In genomic region chr5:17680862-17681261, GRCm38 (mm10) we compare ENCODE assay signal across 22 mouse cellular contexts.
A peak's percentile ranks its signal among the peaks of the same experiment; 100 is the strongest.
DNase-seq lines count a peak whose midpoint lies in the region; ATAC-seq and TF ChIP-seq lines count a peak whose summit lies in the region.
"Had no signal": no experiment of that assay in that cellular context is flagged by ENCODE, and none has a peak within 500 bp of the region (broad histone marks: within the 10 kb centered on the region; RNA-seq: fewer than 3 reads in every experiment).

No protein-coding gene starts in this region.

- peak; percentile 1 for DNase-seq in liver, embryonic 13.5 days
- no peak for DNase-seq in liver, embryonic 11.5 days (ENCODE audit: low spot score)
- peak in 2 of 3 experiments; percentile 3 to 5 for DNase-seq in liver, embryonic 14.5 days (ENCODE audit: low read depth in 3 of 3, low spot score in 3 of 3)
- DNase-seq in CH12.LX (ENCODE audit: extremely low read depth) (peak; percentile 3), G1E (ENCODE audit: low spot score) (no peak)
- DNase-seq in kidney, postnatal 4 days = no peak
- no peak for DNase-seq in cerebellum, postnatal 36 days
- DNase-seq: adrenal gland, adult 2 months; adrenal gland, adult 8-10 months; adrenal gland, postnatal 10 days; adrenal gland, postnatal 14 days; adrenal gland, postnatal 25 days; adrenal gland, postnatal 36 days; B cell, adult 2 months; cerebellum, adult 11 months; cerebellum, adult 11-12 months; cerebellum, adult 18-20 months; cerebellum, adult 2 months had no signal

- H3K4me2 ChIP-seq in liver, embryonic 13.5 days = no peak overlapping the region
- no peak overlapping the region for H3K4me2 ChIP-seq in liver, embryonic 11.5 days
- H3K4me2 ChIP-seq in liver, embryonic 14.5 days (ENCODE audit: low read depth) = no peak overlapping the region
- H3K4me2 ChIP-seq in liver, embryonic 12.5 days = no peak overlapping the region
- no peak overlapping the region for H3K4me2 ChIP-seq in CH12.LX (ENCODE audit: insufficient read depth, low read depth, poor library complexity, severe bottlenecking)

- dilution Hi-C loops in CH12.LX (cut with MboI; ENCODE audit: extremely low pct_ligation_motif_present, extremely low pct_unique_long_range_greater_than_20kb, low sequenced_read_pairs) = no loop called here

- no peak for TF ChIP-seq CTCF in liver, embryonic 14.5 days (IDR thresholded peaks at IDR 0.05; ENCODE audit: low read depth)
- no peak for TF ChIP-seq CTCF in CH12.LX (conservative IDR thresholded peaks at IDR 0.05 in 1 of 2, IDR thresholded peaks at IDR 0.05 in 1 of 2; ENCODE audit: low read depth in 2 of 2, low read length in 2 of 2)
- no peak for TF ChIP-seq CTCF in G1E (IDR thresholded peaks at IDR 0.05; ENCODE audit: low read depth, low read length)

- H3K27ac ChIP-seq in liver, embryonic 13.5 days = no peak overlapping the region
- no peak overlapping the region for H3K27ac ChIP-seq in liver, embryonic 11.5 days (ENCODE audit: low read depth, low read length)
- H3K27ac ChIP-seq in liver, embryonic 14.5 days = no peak overlapping the region
- H3K27ac ChIP-seq in liver, embryonic 12.5 days = no peak overlapping the region
- H3K27ac ChIP-seq in CH12.LX (ENCODE audit: insufficient read depth, low read depth) = no peak overlapping the region

- no peaks in the 10 kb centered on the region for H3K79me2 ChIP-seq in CH12.LX (replicated peaks; ENCODE audit: control insufficient read depth, extremely low read depth, insufficient read depth, poor library complexity, severe bottlenecking)

- H3K4me3 ChIP-seq in liver, embryonic 13.5 days (replicated peaks) = no peak overlapping the region
- no peak overlapping the region for H3K4me3 ChIP-seq in liver, embryonic 11.5 days (ENCODE audit: low read depth, low read length)
- no peak overlapping the region for H3K4me3 ChIP-seq in liver, embryonic 14.5 days (ENCODE audit: insufficient read depth in 1 of 2, low read depth in 2 of 2, low read length in 2 of 2)
- no peak overlapping the region for H3K4me3 ChIP-seq in liver, embryonic 12.5 days
- no peak overlapping the region for H3K4me3 ChIP-seq in CH12.LX (replicated peaks in 1 of 3; ENCODE audit: low read depth in 2 of 3, low read length in 2 of 3, poor library complexity in 1 of 3)
- H3K4me3 ChIP-seq in G1E (ENCODE audit: low read depth, low read length) = no peak overlapping the region

- no peaks in the 10 kb centered on the region for H3K36me3 ChIP-seq in liver, embryonic 13.5 days
- H3K36me3 ChIP-seq in liver, embryonic 11.5 days (ENCODE audit: control insufficient read depth, insufficient read depth, low read length) = no peaks in the 10 kb centered on the region
- H3K36me3 ChIP-seq in liver, embryonic 14.5 days (replicated peaks; ENCODE audit: control insufficient read depth, insufficient read depth, low read depth) = no peaks in the 10 kb centered on the region
- H3K36me3 ChIP-seq in liver, embryonic 12.5 days = no peaks in the 10 kb centered on the region
- H3K36me3 ChIP-seq in CH12.LX (replicated peaks in 1 of 2; ENCODE audit: control insufficient read depth in 1 of 2, insufficient read depth in 1 of 2, low read length in 1 of 2) (no peaks in the 10 kb centered on the region), G1E (replicated peaks) (no peaks in the 10 kb centered on the region)

- no peaks in the 10 kb centered on the region for H3K9me3 ChIP-seq in liver, embryonic 13.5 days (replicated peaks)
- H3K9me3 ChIP-seq in liver, embryonic 11.5 days (ENCODE audit: control insufficient read depth, low read length) = no peaks in the 10 kb centered on the region
- no peaks in the 10 kb centered on the region for H3K9me3 ChIP-seq in liver, embryonic 14.5 days (ENCODE audit: control insufficient read depth, low read length)
- H3K9me3 ChIP-seq in liver, embryonic 12.5 days (replicated peaks) = no peaks in the 10 kb centered on the region
- no peaks in the 10 kb centered on the region for H3K9me3 ChIP-seq in CH12.LX (replicated peaks; ENCODE audit: low read length)
- no peaks in the 10 kb centered on the region for H3K9me3 ChIP-seq in G1E (replicated peaks)

- TF ChIP-seq RAD21 in CH12.LX (IDR thresholded peaks at IDR 0.05; ENCODE audit: low read depth, low read length) = no peak

- in situ Hi-C loops in CH12.LX (cut with MboI; ENCODE audit: low pct_ligation_motif_present, low pct_unique_long_range_greater_than_20kb, low sequenced_read_pairs) = no loop called here

- ATAC-seq in liver, embryonic 13.5 days (ENCODE audit: low read depth) = no peak
- ATAC-seq in liver, embryonic 11.5 days (replicated peaks; ENCODE audit: low FRiP score) = no peak
- ATAC-seq in liver, embryonic 14.5 days (ENCODE audit: insufficient read depth) = no peak
- ATAC-seq in liver, embryonic 12.5 days = no peak
- peak; percentile 8; the same call in 1 of the 2 replicates for ATAC-seq in G1E (ENCODE audit: extremely low read depth, insufficient number of reproducible peaks, low FRiP score, poor library complexity, severe bottlenecking)
- ATAC-seq: activated CD4-positive, CD25-positive, alpha-beta regulatory T cell, adult 4 months; CD4-positive, CD25-positive, alpha-beta regulatory T cell, adult 4 months; Patski had no signal

- H3K27me3 ChIP-seq in liver, embryonic 13.5 days = no peaks in the 10 kb centered on the region
- no peaks in the 10 kb centered on the region for H3K27me3 ChIP-seq in liver, embryonic 11.5 days (replicated peaks; ENCODE audit: control insufficient read depth, insufficient read depth, low read length)
- H3K27me3 ChIP-seq in liver, embryonic 14.5 days (ENCODE audit: control insufficient read depth, insufficient read depth, low read length) = no peaks in the 10 kb centered on the region
- H3K27me3 ChIP-seq in liver, embryonic 12.5 days (replicated peaks) = no peaks in the 10 kb centered on the region
- no peaks in the 10 kb centered on the region for H3K27me3 ChIP-seq in CH12.LX (replicated peaks)
- H3K27me3 ChIP-seq in G1E (ENCODE audit: insufficient read depth, low read length) = no peaks in the 10 kb centered on the region
- H3K27me3 ChIP-seq: Patski had no signal

- TF ChIP-seq EP300 in liver, embryonic 14.5 days (IDR thresholded peaks at IDR 0.05; ENCODE audit: low read depth) = no peak
- TF ChIP-seq EP300 in CH12.LX (IDR thresholded peaks at IDR 0.05; ENCODE audit: low read length) = no peak

- H3K4me1 ChIP-seq in liver, embryonic 13.5 days (replicated peaks) = no peaks in the 10 kb centered on the region
- H3K4me1 ChIP-seq in liver, embryonic 11.5 days (replicated peaks; ENCODE audit: control insufficient read depth, insufficient read depth, low read length) = no peaks in the 10 kb centered on the region
- no peaks in the 10 kb centered on the region for H3K4me1 ChIP-seq in liver, embryonic 14.5 days (replicated peaks; ENCODE audit: control insufficient read depth in 2 of 2, insufficient read depth in 2 of 2, low read length in 1 of 2)
- H3K4me1 ChIP-seq in liver, embryonic 12.5 days = no peaks in the 10 kb centered on the region
- H3K4me1 ChIP-seq in CH12.LX (ENCODE audit: control insufficient read depth in 1 of 2, insufficient read depth in 2 of 2) (peaks cover 0 to 5% of the 10 kb centered on the region in 2 experiments; a peak in 1 of 4 replicates), G1E (ENCODE audit: insufficient read depth, low read depth, low read length) (no peaks in the 10 kb centered on the region)

- no peak for TF ChIP-seq POLR2A in CH12.LX (IDR thresholded peaks at IDR 0.05; ENCODE audit: low read depth, low read length)

- H3K9ac ChIP-seq in liver, embryonic 13.5 days = no peak overlapping the region
- no peak overlapping the region for H3K9ac ChIP-seq in liver, embryonic 11.5 days (ENCODE audit: low read depth, low read length)
- H3K9ac ChIP-seq in liver, embryonic 14.5 days (replicated peaks) = no peak overlapping the region
- H3K9ac ChIP-seq in liver, embryonic 12.5 days = no peak overlapping the region
- H3K9ac ChIP-seq in CH12.LX (ENCODE audit: insufficient read depth, low read depth) = no peak overlapping the region

- WGBS in liver, embryonic 13.5 days (ENCODE audit: insufficient replicate concordance) = 57% methylated on average over 2 of the region's 2 CpGs
- 67% methylated on average over 2 of the region's 2 CpGs for WGBS in liver, embryonic 11.5 days
- WGBS in liver, embryonic 14.5 days (ENCODE audit: insufficient replicate concordance) = 63% methylated on average over 2 of the region's 2 CpGs
- WGBS in liver, embryonic 12.5 days (ENCODE audit: insufficient replicate concordance) = 51% methylated on average over 2 of the region's 2 CpGs

TF ChIP-seq in CH12.LX, 34 proteins besides CTCF, POLR2A, EP300 and RAD21:
- no peak for TF ChIP-seq ZNF384 (IDR thresholded peaks at IDR 0.05; ENCODE audit: low read depth, low read length)
- no peak for TF ChIP-seq MAZ (IDR thresholded peaks at IDR 0.05; ENCODE audit: low read depth, low read length)
- TF ChIP-seq ZMIZ1 (IDR thresholded peaks at IDR 0.05; ENCODE audit: low read depth, low read length) = no peak
- no peak for TF ChIP-seq SMC3 (IDR thresholded peaks at IDR 0.05; ENCODE audit: low read depth, low read length)
- TF ChIP-seq E2F4 (IDR thresholded peaks at IDR 0.05; ENCODE audit: insufficient replicate concordance, low read depth, low read length) = no peak
TF ChIP-seq in CH12.LX: peak in this region for 0.

Comparison
In these comparisons a context has a peak if more than half of its experiments do, and no peak if none do; other contexts are left out.
1. DNase-seq: peak in liver, embryonic 13.5 days (single experiment), liver, embryonic 14.5 days (2 of 3) and CH12.LX (single experiment); none in liver, embryonic 11.5 days (single experiment), G1E (single experiment), kidney, postnatal 4 days (0 of 2) and cerebellum, postnatal 36 days (0 of 2).